Mouse (Mus musculus) heart, postnatal 10 days (tissue): ENCODE data around the gene Trpm3. TPM values are rescaled to one million over a fixed set of nuclear protein-coding genes. Genes with fewer than 3 reads are reported as not detected.

Source experiments
- DNase-seq, 2 experiments: peaks; one replicate each; pipeline ENCODE4 v3.0.0; 2021
- intact Hi-C: fragments of 180-260 bp; cut with DNase I; formaldehyde crosslinking; loops from one replicate; pipeline ENCODE4 v1.15.1; 2025
- total RNA-seq, 2 experiments: library from RNA; stranded (reverse); gene quantifications; 2 replicates each; pipeline ENCODE4 v1.2.3; 2021

Trpm3 gene
- total RNA-seq, 2 experiments from 2014 or later, result 1.5 to 2.2 TPM

- peak; percentile 81 to 90 for DNase-seq
- intact Hi-C loops, result loop anchor here (1.0 to 10.0 kb wide), 6 partner anchors 362 to 932 kb away; partner anchors contain the start of gene Cemip2
Measured at GRCm38 (mm10) chr19:22303952-22304655, 165.3 kb downstream of the Trpm3 start.

GRCm38 (mm10) chr19:22308081-22308480 is 169.2 kb downstream of the Trpm3 start:
- intact Hi-C loops, result loop anchor here (5.0 to 10.0 kb wide), 2 partner anchors 483 to 561 kb away; no protein-coding TSS in a partner anchor
- no peak for DNase-seq

GRCm38 (mm10) chr19:22317306-22317705 is 178.5 kb downstream of the Trpm3 start:
- intact Hi-C loops, result no loop called here
- DNase-seq, result no peak

- DNase-seq, result no peak
- intact Hi-C loops, result no loop called here
Measured at GRCm38 (mm10) chr19:22326813-22327212, 188.0 kb downstream of the Trpm3 start.

GRCm38 (mm10) chr19:22327226-22327625 is 188.4 kb downstream of the Trpm3 start:
- no peak for DNase-seq
- intact Hi-C loops, result no loop called here

- intact Hi-C loops, result loop anchor here (2.0 to 5.0 kb wide), 2 partner anchors 217 to 281 kb away; no protein-coding TSS in a partner anchor
- no peak for DNase-seq
Measured at GRCm38 (mm10) chr19:22336278-22336677, 197.4 kb downstream of the Trpm3 start.

- intact Hi-C loops, result loop anchor here (1.0 to 5.0 kb wide), 4 partner anchors 215 to 547 kb away; no protein-coding TSS in a partner anchor
- peak; percentile 58 to 77 for DNase-seq
Measured at GRCm38 (mm10) chr19:22337468-22337867, 198.6 kb downstream of the Trpm3 start.

- intact Hi-C loops, result loop anchor here (5.0 kb wide), 1 partner anchor 278 kb away; no protein-coding TSS in a partner anchor
- DNase-seq, result no peak
Measured at GRCm38 (mm10) chr19:22338927-22339326, 200.1 kb downstream of the Trpm3 start.

GRCm38 (mm10) chr19:22354037-22354541 is 215.2 kb downstream of the Trpm3 start:
- DNase-seq, result no peak
- intact Hi-C loops, result no loop called here

- no peak for DNase-seq
- intact Hi-C loops, result no loop called here
Measured at GRCm38 (mm10) chr19:22386890-22387289, 248.0 kb downstream of the Trpm3 start.

GRCm38 (mm10) chr19:22394700-22395099 is 255.9 kb downstream of the Trpm3 start:
- DNase-seq, result no peak
- intact Hi-C loops, result no loop called here

GRCm38 (mm10) chr19:22404049-22404448 is 265.2 kb downstream of the Trpm3 start:
- intact Hi-C loops, result no loop called here

GRCm38 (mm10) chr19:22418239-22418638 is 279.4 kb downstream of the Trpm3 start:
- no peak for DNase-seq
- intact Hi-C loops, result no loop called here

More at GRCm38 (mm10) chr19:22404049-22404448, 265.2 kb downstream of the Trpm3 start:
- no peak for DNase-seq

- DNase-seq, result no peak
- intact Hi-C loops, result no loop called here
Measured at GRCm38 (mm10) chr19:22437207-22437606, 298.4 kb downstream of the Trpm3 start.

- DNase-seq, result peak; percentile 3 to 7
- intact Hi-C loops, result no loop called here
Measured at GRCm38 (mm10) chr19:22447418-22448339, 308.8 kb downstream of the Trpm3 start.

- peak in 1 of 2 experiments; percentile 2 for DNase-seq
- intact Hi-C loops, result no loop called here
Measured at GRCm38 (mm10) chr19:22448340-22449288, 309.8 kb downstream of the Trpm3 start.

- intact Hi-C loops, result no loop called here
- DNase-seq, result no peak
Measured at GRCm38 (mm10) chr19:22451290-22451689, 312.4 kb downstream of the Trpm3 start.

GRCm38 (mm10) chr19:22456935-22457334 is 318.1 kb downstream of the Trpm3 start:
- intact Hi-C loops, result no loop called here

GRCm38 (mm10) chr19:22462043-22462442 is 323.2 kb downstream of the Trpm3 start:
- intact Hi-C loops, result no loop called here
- DNase-seq, result no peak

More at GRCm38 (mm10) chr19:22456935-22457334, 318.1 kb downstream of the Trpm3 start:
- no peak for DNase-seq

- intact Hi-C loops, result no loop called here
Measured at GRCm38 (mm10) chr19:22463506-22463905, 324.7 kb downstream of the Trpm3 start.

More at GRCm38 (mm10) chr19:22463506-22463905, 324.7 kb downstream of the Trpm3 start:
- DNase-seq, result no peak
